Mouse (Mus musculus): ENCODE results near the gene Phgdh. TPM values are rescaled to one million over a fixed set of nuclear protein-coding genes. Genes with fewer than 3 reads are reported as not detected.
"Not testable (repeated sequence)": the region's sequence is repeated elsewhere in the genome, so short reads cannot be mapped to it uniquely, and the experiment has no call there.

Gene Phgdh
- 485 and 491 TPM in 2 replicates for polyA plus RNA-seq (2015; fragmentation: Nextera tagmentation; extraction: Ambion mirVana)

- under 1% methylated on average over 10 of the region's 10 CpGs for whole genome bisulfite sequencing
- not testable (repeated sequence) for H3K27me3 ChIP-seq; H3K36me3 ChIP-seq; H3K9me3 ChIP-seq (replicated peaks)
- Histone ChIP-seq H3K4me1 (peaks cover 46% of the 10 kb centered on the region), H3K4me3 (replicated peaks) (peak within 1 kb of the TSS; percentile 85), H3K27ac (peak within 1 kb of the TSS; percentile 92), H3K9ac (peak within 1 kb of the TSS; percentile 75), H3K4me2 (peak within 1 kb of the TSS; percentile 95)
- ATAC-seq (replicated peaks; ENCODE audit: low FRiP score), result peak; percentile 86
Measured at GRCm38 (mm10) chr3:98339706-98340109, at the start of gene Phgdh. Phgdh (minus strand) TSS chr3:98339990.

DNA sequence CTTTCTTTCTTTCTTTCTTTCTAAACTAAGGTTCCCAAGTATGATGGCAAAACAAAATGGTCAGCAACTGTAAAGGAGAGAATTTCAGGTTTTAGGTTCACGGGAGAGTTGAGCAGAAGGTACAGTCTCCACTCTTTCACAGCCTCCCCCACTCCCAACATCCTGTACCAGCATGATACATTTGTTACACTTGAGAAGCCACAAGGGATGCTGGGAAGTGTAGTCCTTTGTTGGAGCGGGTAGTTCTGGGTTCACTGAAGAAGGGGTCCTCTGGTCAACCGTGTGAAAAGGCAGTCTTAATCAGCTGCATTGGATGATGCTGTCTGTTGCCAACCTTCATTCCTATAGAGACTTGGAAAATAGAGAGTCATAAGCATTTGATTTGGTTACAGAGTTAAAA lies 49.5 kb upstream of the Phgdh start:
- no peaks in the 10 kb centered on the region for H3K36me3 ChIP-seq
- H3K9me3 ChIP-seq (replicated peaks), result no peaks in the 10 kb centered on the region
- H3K27ac ChIP-seq, result no peak overlapping the region
- ATAC-seq (replicated peaks; ENCODE audit: low FRiP score), result peak; percentile 76; the same call in 1 of the 2 replicates
- H3K4me2 ChIP-seq, result no peak overlapping the region
- H3K4me3 ChIP-seq (replicated peaks), result no peak overlapping the region
- no peaks in the 10 kb centered on the region for H3K27me3 ChIP-seq
- peaks cover 32% of the 10 kb centered on the region for H3K4me1 ChIP-seq
- 53% methylated on average over 3 of the region's 3 CpGs for WGBS
- no peak overlapping the region for H3K9ac ChIP-seq

GRCm38 (mm10) chr3:98387756-98388155 lies 48.0 kb upstream of the Phgdh start:
- 0 out of 2 replicates have a peak overlapping the region, but pooled peaks have one; percentile 15 for H3K27ac ChIP-seq
- H3K36me3 ChIP-seq, result no peaks in the 10 kb centered on the region
- no peak for ATAC-seq (replicated peaks; ENCODE audit: low FRiP score)
- no peaks in the 10 kb centered on the region for H3K27me3 ChIP-seq
- peaks cover 47% of the 10 kb centered on the region for H3K4me1 ChIP-seq
- H3K4me2 ChIP-seq, result no peak overlapping the region
- no peak overlapping the region for H3K9ac ChIP-seq
- 74% methylated on average over 7 of the region's 7 CpGs for WGBS
- H3K9me3 ChIP-seq (replicated peaks), result no peaks in the 10 kb centered on the region
- no peak overlapping the region for H3K4me3 ChIP-seq (replicated peaks)

GRCm38 (mm10) chr3:98387086-98387485 lies 47.3 kb upstream of the Phgdh start:
- Histone ChIP-seq H3K27me3 (no peaks in the 10 kb centered on the region), H3K9ac (no peak overlapping the region), H3K4me1 (peaks cover 47% of the 10 kb centered on the region), H3K27ac (0 out of 2 replicates have a peak overlapping the region, but pooled peaks have one; percentile 15), H3K36me3 (no peaks in the 10 kb centered on the region), H3K4me3 (replicated peaks) (no peak overlapping the region), H3K4me2 (no peak overlapping the region), H3K9me3 (replicated peaks) (no peaks in the 10 kb centered on the region)
- WGBS, result 40% methylated on average over 4 of the region's 4 CpGs
- no peak for ATAC-seq (replicated peaks; ENCODE audit: low FRiP score)

- no peaks in the 10 kb centered on the region for H3K36me3 ChIP-seq
- H3K4me1 ChIP-seq, result peaks cover 63% of the 10 kb centered on the region
- ATAC-seq (replicated peaks; ENCODE audit: low FRiP score), result peak; percentile 15; the same call in 1 of the 2 replicates
- H3K4me3 ChIP-seq (replicated peaks), result peak overlapping the region; percentile 91
- no peaks in the 10 kb centered on the region for H3K27me3 ChIP-seq
- peak overlapping the region; percentile 94 for H3K27ac ChIP-seq
- H3K4me2 ChIP-seq, result peak overlapping the region; percentile 93
- no peaks in the 10 kb centered on the region for H3K9me3 ChIP-seq (replicated peaks)
- 8% methylated on average over 21 of the region's 21 CpGs for WGBS
- H3K9ac ChIP-seq, result peak overlapping the region; percentile 95
Measured at GRCm38 (mm10) chr3:98383024-98383790, 43.4 kb upstream of the Phgdh start.

GRCm38 (mm10) chr3:98382246-98382939 lies 42.6 kb upstream of the Phgdh start, which contains the start of gene Zfp697:
Zfp697 (plus strand) TSS chr3:98382461.
- peak within 1 kb of the TSS; percentile 94 for H3K27ac ChIP-seq
- H3K4me1 ChIP-seq, result peaks cover 55% of the 10 kb centered on the region
- peak within 1 kb of the TSS; percentile 91 for H3K4me3 ChIP-seq (replicated peaks)
- H3K9me3 ChIP-seq (replicated peaks), result no peaks in the 10 kb centered on the region
- WGBS, result under 1% methylated on average over 42 of the region's 42 CpGs
- H3K27me3 ChIP-seq, result no peaks in the 10 kb centered on the region
- peak within 1 kb of the TSS; percentile 95 for H3K9ac ChIP-seq
- H3K36me3 ChIP-seq, result no peaks in the 10 kb centered on the region
- H3K4me2 ChIP-seq, result peak within 1 kb of the TSS; percentile 93
- ATAC-seq (replicated peaks; ENCODE audit: low FRiP score), result peak; percentile 88

- no peaks in the 10 kb centered on the region for H3K36me3 ChIP-seq
- H3K9me3 ChIP-seq (replicated peaks), result no peaks in the 10 kb centered on the region
- peak overlapping the region; percentile 91 for H3K4me3 ChIP-seq (replicated peaks)
- H3K27ac ChIP-seq, result peak overlapping the region; percentile 94
- ATAC-seq (replicated peaks; ENCODE audit: low FRiP score), result peak; percentile 21
- 7% methylated on average over 17 of the region's 17 CpGs for WGBS
- no peaks in the 10 kb centered on the region for H3K27me3 ChIP-seq
- H3K4me2 ChIP-seq, result peak overlapping the region; percentile 93
- peaks cover 50% of the 10 kb centered on the region for H3K4me1 ChIP-seq
- peak overlapping the region; percentile 95 for H3K9ac ChIP-seq
Measured at GRCm38 (mm10) chr3:98381677-98382245, 42.0 kb upstream of the Phgdh start.

DNA sequence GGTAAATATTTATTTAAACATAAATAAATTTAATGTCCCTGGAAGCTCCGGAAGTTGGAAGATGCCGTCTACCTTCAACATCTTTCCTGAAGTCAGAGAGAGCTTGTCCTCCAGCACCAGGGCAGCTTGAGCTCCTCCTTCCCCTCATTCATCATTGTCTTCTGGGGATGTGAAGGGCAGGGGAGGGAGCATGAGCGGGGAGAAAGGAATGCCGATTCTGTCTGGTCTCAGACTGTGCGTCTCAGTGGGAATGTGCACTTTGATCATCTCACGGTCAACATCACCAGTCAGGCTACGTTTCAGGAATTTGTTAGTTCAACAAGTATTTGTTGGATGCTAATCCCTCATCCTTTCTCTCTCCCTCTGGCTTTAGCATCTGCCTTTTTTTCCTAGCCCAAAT lies 39.4 kb upstream of the Phgdh start:
- no peaks in the 10 kb centered on the region for H3K9me3 ChIP-seq (replicated peaks)
- under 1% methylated on average over 7 of the region's 7 CpGs for WGBS
- no peak overlapping the region for H3K4me3 ChIP-seq (replicated peaks)
- peaks cover 33% of the 10 kb centered on the region for H3K4me1 ChIP-seq
- peak overlapping the region; percentile 67 for H3K27ac ChIP-seq
- peak overlapping the region; percentile 12 for H3K4me2 ChIP-seq
- ATAC-seq (replicated peaks; ENCODE audit: low FRiP score), result no peak
- H3K9ac ChIP-seq, result no peak overlapping the region
- H3K36me3 ChIP-seq, result no peaks in the 10 kb centered on the region
- H3K27me3 ChIP-seq, result no peaks in the 10 kb centered on the region

GRCm38 (mm10) chr3:98378267-98378666 lies 38.5 kb upstream of the Phgdh start:
- no peak overlapping the region for H3K4me2 ChIP-seq
- no peak overlapping the region for H3K4me3 ChIP-seq (replicated peaks)
- H3K4me1 ChIP-seq, result peaks cover 24% of the 10 kb centered on the region
- no peak overlapping the region for H3K27ac ChIP-seq
- no peak for ATAC-seq (replicated peaks; ENCODE audit: low FRiP score)
- H3K9me3 ChIP-seq (replicated peaks), result no peaks in the 10 kb centered on the region
- H3K9ac ChIP-seq, result no peak overlapping the region
- no peaks in the 10 kb centered on the region for H3K36me3 ChIP-seq
- WGBS, result 84% methylated on average over 4 of the region's 4 CpGs
- no peaks in the 10 kb centered on the region for H3K27me3 ChIP-seq

DNA sequence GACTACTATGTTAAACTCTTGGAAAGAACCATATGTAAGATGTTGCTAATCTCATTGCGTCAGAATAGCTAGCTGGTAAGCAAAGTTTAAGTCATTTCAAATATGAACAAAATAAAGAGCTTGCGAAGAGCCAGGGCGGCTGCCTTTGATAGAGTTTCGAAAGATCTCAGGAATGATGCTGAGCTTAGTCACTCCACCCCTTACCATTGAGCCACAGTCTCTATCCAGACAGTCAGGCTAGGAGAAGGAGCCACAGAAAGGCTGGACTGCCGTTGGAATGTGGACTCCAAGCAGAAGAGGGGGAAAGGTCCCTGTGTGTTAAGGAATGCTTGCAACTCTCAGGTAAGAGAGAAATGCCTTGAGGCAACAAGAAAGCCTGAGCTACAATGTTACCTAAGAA lies 35.2 kb upstream of the Phgdh start:
- no peaks in the 10 kb centered on the region for H3K9me3 ChIP-seq (replicated peaks)
- peaks cover 13% of the 10 kb centered on the region for H3K4me1 ChIP-seq
- H3K36me3 ChIP-seq, result no peaks in the 10 kb centered on the region
- WGBS, result 84% methylated on average over 5 of the region's 5 CpGs
- no peak for ATAC-seq (replicated peaks; ENCODE audit: low FRiP score)
- H3K4me2 ChIP-seq, result no peak overlapping the region
- H3K27ac ChIP-seq, result no peak overlapping the region
- H3K9ac ChIP-seq, result no peak overlapping the region
- H3K4me3 ChIP-seq (replicated peaks), result no peak overlapping the region
- H3K27me3 ChIP-seq, result no peaks in the 10 kb centered on the region

- ATAC-seq (replicated peaks; ENCODE audit: low FRiP score), result no peak
Measured at GRCm38 (mm10) chr3:98374062-98374719, 34.4 kb upstream of the Phgdh start.

More at GRCm38 (mm10) chr3:98374062-98374719, 34.4 kb upstream of the Phgdh start:
- no peak overlapping the region for H3K4me2 ChIP-seq
- no peak overlapping the region for H3K4me3 ChIP-seq (replicated peaks)
- H3K4me1 ChIP-seq, result peaks cover 8% of the 10 kb centered on the region
- H3K9ac ChIP-seq, result no peak overlapping the region
- no peak overlapping the region for H3K27ac ChIP-seq
- WGBS, result 62% methylated on average over 3 of the region's 3 CpGs
- H3K36me3 ChIP-seq, result no peaks in the 10 kb centered on the region
- no peaks in the 10 kb centered on the region for H3K9me3 ChIP-seq (replicated peaks)
- H3K27me3 ChIP-seq, result no peaks in the 10 kb centered on the region

All from kidney, embryonic 15.5 days (tissue).